Mouse (Mus musculus) limb, embryonic 13.5 days (tissue): Measurements from ENCODE around the gene Gsdma3. TPM values are rescaled to one million over a fixed set of nuclear protein-coding genes. Genes with fewer than 3 reads are reported as not detected.
"Not testable (repeated sequence)": the region's sequence is repeated elsewhere in the genome, so short reads cannot be mapped to it uniquely, and the experiment has no call there.

Source experiments
- ATAC-seq: fragments of 200-750 bp; cut with Nextera tagmentation; 2 replicates; pipeline ENCODE4 v1.8.0; 2017; ENCODE audit warnings: low read depth, moderate number of reproducible peaks, moderate TSS enrichment; ENCODE audit not compliant: low FRiP score
- H3K27ac ChIP-seq: fragments of 300-500 bp; sonication (generic); 2 replicates; pipeline ENCODE4 v1.5.1; 2015; ENCODE audit warnings: inconsistent platforms, mild to moderate bottlenecking, moderate library complexity
- H3K27me3 ChIP-seq: fragments of 300-500 bp; sonication (generic); 2 replicates; pipeline ENCODE4 v1.6.1; 2015; ENCODE audit warnings: mild to moderate bottlenecking, inconsistent platforms
- H3K36me3 ChIP-seq: fragments of 300-500 bp; sonication (generic); 2 replicates; pipeline ENCODE4 v1.6.1; 2015; ENCODE audit warnings: inconsistent platforms, mild to moderate bottlenecking, moderate library complexity
- H3K4me1 ChIP-seq: fragments of 300-500 bp; sonication (generic); 2 replicates; pipeline ENCODE4 v1.6.1; 2015; ENCODE audit warnings: inconsistent platforms
- H3K4me2 ChIP-seq: fragments of 300-500 bp; sonication (generic); replicated peaks from 2 replicates; pipeline ENCODE4 v1.6.1; 2015; ENCODE audit warnings: inconsistent platforms, mild to moderate bottlenecking, moderate library complexity
- H3K4me3 ChIP-seq: fragments of 300-500 bp; sonication (generic); 2 replicates; pipeline ENCODE4 v1.5.1; 2015; ENCODE audit warnings: moderate library complexity, mild to moderate bottlenecking, inconsistent platforms
- H3K9ac ChIP-seq: fragments of 300-500 bp; sonication (generic); 2 replicates; pipeline ENCODE4 v1.6.1; 2015; ENCODE audit warnings: mild to moderate bottlenecking, inconsistent platforms
- H3K9me3 ChIP-seq: fragments of 300-500 bp; sonication (generic); 2 replicates; pipeline ENCODE4 v1.6.1; 2016; ENCODE audit warnings: inconsistent platforms
- WGBS: fragments of 180-500 bp; shearing (Covaris S2); methylation state at CpG from one replicate; pipeline ENCODE4 v1.1.7; 2015; 5-methylcytosine and 5-hydroxymethylcytosine counted together
- polyA plus RNA-seq: library from polyadenylated mRNA; unstranded; fragments of >200 nt; fragmentation: Nextera tagmentation; extraction: Ambion mirVana; gene quantifications from 2 replicates; pipeline ENCODE4 v1.2.1, GENCODE M21; 2015

Gsdma3 gene
- polyA plus RNA-seq, 1 experiment from 2014 or later, result not detected

DNA sequence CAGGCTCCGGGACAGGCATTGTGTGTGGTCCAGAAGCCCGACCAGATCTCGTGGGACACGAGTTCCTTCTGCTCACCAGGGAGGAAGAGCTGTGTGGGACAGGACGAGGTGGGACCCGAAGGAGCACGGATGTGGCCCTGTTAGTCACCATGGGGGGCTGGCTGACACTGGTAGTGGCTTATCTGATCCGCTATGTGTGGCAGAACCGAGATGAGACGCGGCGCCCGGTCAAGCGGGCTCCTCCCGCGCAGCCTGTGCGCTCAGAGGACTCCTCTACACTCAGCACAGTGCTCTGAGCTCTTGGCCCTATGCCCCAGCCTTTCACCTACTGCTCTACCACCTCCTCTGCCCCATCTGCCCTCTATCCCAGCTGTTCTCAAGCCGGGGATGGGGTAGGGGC lies 26.9 kb upstream of the Gsdma3 start:
- H3K27ac ChIP-seq, result no peak overlapping the region
- WGBS, result 35% methylated on average over 18 of the region's 18 CpGs
- H3K9ac ChIP-seq, result no peak overlapping the region; the same call in none of the 2 replicates
- no peak overlapping the region for H3K4me2 ChIP-seq
- peaks cover 11% of the 10 kb centered on the region for H3K4me1 ChIP-seq
- H3K9me3 ChIP-seq, result no peaks in the 10 kb centered on the region
- peaks cover 57% of the 10 kb centered on the region for H3K27me3 ChIP-seq
- H3K36me3 ChIP-seq, result no peaks in the 10 kb centered on the region
- no peak overlapping the region for H3K4me3 ChIP-seq
- ATAC-seq, result no peak

DNA sequence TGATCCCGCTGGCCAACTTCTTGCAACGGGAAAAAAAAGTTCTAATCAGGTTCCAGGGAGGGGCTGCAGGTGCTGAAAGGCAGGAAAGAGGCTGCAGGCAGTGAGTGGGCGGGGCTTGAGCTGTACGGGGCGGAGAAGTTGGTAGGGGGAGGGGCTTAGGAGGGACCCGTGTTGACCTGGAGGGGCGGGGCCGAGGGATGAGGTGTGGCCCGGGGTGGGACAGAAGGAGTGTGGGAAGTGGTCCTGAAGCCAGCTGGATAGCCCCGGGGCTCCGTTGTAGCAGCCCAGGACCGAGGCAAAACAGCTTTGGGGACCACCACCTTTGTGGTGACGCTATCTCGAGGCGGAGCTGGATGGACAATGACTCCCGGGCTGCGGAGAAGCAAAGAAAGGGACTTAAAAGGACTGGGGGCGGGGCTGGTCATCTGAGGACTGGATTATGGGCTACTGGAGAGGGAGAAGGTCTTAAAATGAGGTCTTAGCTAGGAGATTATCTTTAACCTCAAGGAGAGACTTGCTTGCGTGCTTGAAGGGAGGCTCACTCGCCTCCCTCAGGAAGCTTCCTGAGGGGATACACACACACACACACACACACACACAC lies 24.0 kb upstream of the Gsdma3 start:
- Histone ChIP-seq H3K9ac (no peak overlapping the region), H3K4me1 (peaks cover 11% of the 10 kb centered on the region), H3K4me2 (peak overlapping the region; percentile 58), H3K36me3 (no peaks in the 10 kb centered on the region), H3K27me3 (peaks cover 57% of the 10 kb centered on the region), H3K27ac (no peak overlapping the region), H3K4me3 (peak overlapping the region; percentile 28), H3K9me3 (no peaks in the 10 kb centered on the region)
- ATAC-seq, result no peak
- WGBS, result 4% methylated on average over 20 of the region's 20 CpGs

DNA sequence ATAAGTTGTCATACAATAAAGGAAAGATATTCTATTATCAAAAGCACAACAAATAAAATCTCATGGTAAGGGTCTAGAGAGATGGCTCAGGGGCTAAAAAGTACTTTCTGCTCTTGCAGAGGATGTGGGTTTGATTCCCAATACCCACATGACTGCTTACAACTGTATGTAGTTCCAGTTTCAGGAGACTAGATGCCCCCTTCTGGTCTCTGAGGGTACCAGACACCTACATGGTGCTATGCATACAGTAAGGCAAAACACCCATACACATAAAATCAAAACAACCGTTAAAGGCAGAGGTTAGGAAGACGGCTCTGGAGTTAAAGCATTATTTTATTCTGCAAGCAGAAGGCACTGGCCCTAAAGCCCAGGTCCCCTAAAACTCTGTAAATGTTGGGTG lies 22.2 kb upstream of the Gsdma3 start:
- WGBS, result 85% methylated on average over 2 of the region's 2 CpGs
- Histone ChIP-seq H3K27me3 (peaks cover 45% of the 10 kb centered on the region), H3K4me2 (no peak overlapping the region), H3K9me3 (no peaks in the 10 kb centered on the region), H3K4me3 (no peak overlapping the region), H3K27ac (no peak overlapping the region), H3K36me3 (no peaks in the 10 kb centered on the region), H3K9ac (no peak overlapping the region), H3K4me1 (peaks cover 7% of the 10 kb centered on the region)
- ATAC-seq, result no peak

DNA sequence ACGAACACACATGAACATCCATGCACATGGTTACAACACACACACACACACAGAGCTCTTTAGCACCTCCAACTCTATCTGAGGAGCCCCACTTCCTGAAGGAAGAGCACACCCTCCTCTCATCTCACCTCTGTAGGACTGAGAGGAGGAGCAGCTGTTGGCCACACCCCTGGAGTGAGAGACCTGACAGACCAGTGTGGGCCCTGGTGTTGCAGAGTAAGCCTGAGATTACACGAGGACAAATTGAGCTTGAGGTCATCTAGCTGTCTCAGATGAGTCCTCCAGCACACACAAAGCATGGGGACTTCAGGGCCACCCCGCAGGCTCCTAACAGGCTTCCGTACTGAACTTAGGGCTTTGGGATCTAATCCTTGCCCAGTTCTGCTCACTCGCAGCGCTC lies 21.2 kb upstream of the Gsdma3 start:
- WGBS, result 62% methylated on average over 6 of the region's 6 CpGs

DNA sequence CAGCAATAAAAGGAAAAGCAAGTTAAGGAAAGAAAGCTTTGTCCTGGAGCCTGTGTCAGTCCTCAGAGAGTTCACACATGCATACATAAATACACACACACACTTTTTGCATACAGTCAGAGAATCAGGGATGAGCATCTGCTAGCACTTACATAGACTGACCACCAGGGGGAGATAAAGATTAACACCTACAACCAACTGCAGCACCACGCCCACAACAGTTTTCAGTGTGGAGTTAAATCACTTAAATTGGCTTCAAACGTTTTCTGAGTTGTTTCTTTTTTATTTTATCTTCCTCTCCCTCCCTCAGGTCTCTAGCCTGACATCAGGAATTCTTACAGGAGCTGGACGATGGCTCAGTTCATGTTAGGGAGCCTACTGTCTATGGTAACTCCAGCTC lies 19.4 kb upstream of the Gsdma3 start:
- Histone ChIP-seq H3K9me3 (no peaks in the 10 kb centered on the region), H3K4me1 (peaks cover 6% of the 10 kb centered on the region), H3K27ac (no peak overlapping the region), H3K9ac (no peak overlapping the region), H3K4me3 (no peak overlapping the region), H3K27me3 (peaks cover 29% of the 10 kb centered on the region), H3K4me2 (no peak overlapping the region), H3K36me3 (no peaks in the 10 kb centered on the region)
- 11% methylated on average over 3 of the region's 3 CpGs for whole genome bisulfite sequencing
- ATAC-seq, result no peak

More for the DNA sequence above, 21.2 kb upstream of the Gsdma3 start:
- not testable (repeated sequence) for ATAC-seq, H3K36me3 ChIP-seq, H3K4me3 ChIP-seq, H3K9me3 ChIP-seq, H3K4me2 ChIP-seq, H3K4me1 ChIP-seq, H3K27ac ChIP-seq, H3K9ac ChIP-seq
- H3K27me3 ChIP-seq, result peaks cover 44% of the 10 kb centered on the region

DNA sequence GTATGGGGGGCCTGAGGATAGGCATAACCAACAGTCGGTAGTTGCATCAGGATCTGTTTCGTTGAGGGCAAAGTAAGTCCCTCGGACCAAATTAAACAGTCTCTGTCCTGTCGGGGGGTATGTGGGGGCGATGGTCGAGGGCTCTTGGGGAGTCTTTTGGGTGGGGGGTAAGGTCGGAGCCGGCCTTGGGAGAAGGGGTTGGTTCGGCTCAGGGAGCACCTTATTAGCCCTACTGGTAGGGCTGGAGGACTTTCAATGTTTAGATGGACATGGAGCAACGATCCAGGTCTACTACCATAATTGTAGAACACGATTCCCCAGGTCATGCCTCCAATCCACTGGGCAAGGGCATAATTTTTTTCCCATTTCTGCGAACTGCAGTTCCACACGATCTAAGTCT lies 5.4 kb upstream of the Gsdma3 start:
- no peak overlapping the region for H3K9ac ChIP-seq
- no peak overlapping the region for H3K4me3 ChIP-seq
- no peaks in the 10 kb centered on the region for H3K4me1 ChIP-seq
- no peak for ATAC-seq
- no peak overlapping the region for H3K27ac ChIP-seq
- H3K4me2 ChIP-seq, result no peak overlapping the region
- H3K9me3 ChIP-seq, result peaks cover 7% of the 10 kb centered on the region; the same call in 1 of the 2 replicates
- H3K27me3 ChIP-seq, result no peaks in the 10 kb centered on the region
- no peaks in the 10 kb centered on the region for H3K36me3 ChIP-seq
- WGBS, result 93% methylated on average over 13 of the region's 13 CpGs

DNA sequence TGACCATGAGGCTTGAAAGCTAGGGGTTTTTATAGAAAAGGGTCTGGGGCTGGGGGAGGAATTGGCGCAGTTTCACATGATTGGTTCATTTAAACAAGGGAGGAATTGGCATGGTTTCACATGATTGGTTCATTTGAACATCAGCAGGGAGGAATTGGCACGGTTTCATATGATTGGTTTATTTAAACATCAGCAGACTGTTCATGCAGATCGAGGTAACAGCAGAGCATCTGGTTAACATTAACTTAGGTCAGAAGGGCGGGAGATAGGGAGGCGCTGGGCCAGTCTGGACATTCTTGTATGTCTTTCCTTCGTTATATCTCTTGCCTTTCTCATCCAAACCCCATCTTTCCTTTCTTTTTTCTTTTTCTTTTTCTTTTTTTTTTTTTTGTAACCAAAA lies 2.2 kb upstream of the Gsdma3 start:
- 83% methylated on average over 6 of the region's 6 CpGs for WGBS
- ATAC-seq, H3K36me3 ChIP-seq: not testable (repeated sequence)

DNA sequence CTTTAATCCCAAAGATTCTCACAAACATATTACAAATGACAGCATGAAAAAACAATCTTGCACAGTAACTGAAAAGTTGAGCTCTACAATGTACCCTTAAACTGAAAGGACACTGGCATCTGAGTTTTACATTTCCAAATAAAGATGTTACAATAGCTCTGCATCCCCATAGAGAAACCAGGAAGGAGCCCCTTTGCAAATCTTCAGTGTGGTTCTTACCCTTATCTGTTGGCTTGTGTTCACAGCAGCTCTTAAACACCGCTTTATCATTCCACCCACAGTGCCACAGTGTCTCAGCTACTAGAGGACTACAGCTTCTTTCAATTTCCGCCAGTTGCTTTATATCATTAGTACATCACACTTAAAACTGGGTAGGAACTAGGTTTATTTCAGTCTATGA lies 1.8 kb upstream of the Gsdma3 start:
- not testable (repeated sequence) for H3K27me3 ChIP-seq, H3K4me1 ChIP-seq, H3K4me2 ChIP-seq, H3K36me3 ChIP-seq, H3K4me3 ChIP-seq, H3K9me3 ChIP-seq, H3K27ac ChIP-seq, ATAC-seq, H3K9ac ChIP-seq
- WGBS, result 88% methylated on average over 2 of the region's 2 CpGs

More for the DNA sequence above, 2.2 kb upstream of the Gsdma3 start:
- not testable (repeated sequence) for H3K27me3 ChIP-seq, H3K9ac ChIP-seq, H3K4me2 ChIP-seq, H3K27ac ChIP-seq, H3K9me3 ChIP-seq, H3K4me1 ChIP-seq, H3K4me3 ChIP-seq

DNA sequence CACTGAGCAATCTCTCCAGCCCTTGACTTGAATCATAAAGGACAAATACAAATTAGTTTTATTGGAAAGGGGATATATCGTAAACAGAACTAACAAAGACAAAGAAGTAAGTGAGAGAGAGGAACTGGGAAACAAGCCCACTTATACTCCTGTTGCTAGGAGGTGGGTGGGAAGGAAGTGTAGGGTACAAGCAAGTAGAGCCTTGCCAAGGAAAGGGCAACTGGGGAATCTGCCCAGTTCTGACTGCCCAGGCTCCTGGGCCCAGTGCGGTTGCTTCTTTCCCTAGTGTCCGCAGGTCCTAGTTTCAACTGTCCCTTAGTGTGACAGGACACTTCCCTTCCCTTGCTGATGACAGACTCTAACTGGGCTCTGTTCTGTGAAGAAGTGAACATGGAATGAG lies 2.5 kb downstream of the Gsdma3 start:
- H3K4me1 ChIP-seq, result no peaks in the 10 kb centered on the region
- no peaks in the 10 kb centered on the region for H3K27me3 ChIP-seq
- no peak overlapping the region for H3K4me3 ChIP-seq
- H3K4me2 ChIP-seq, result no peak overlapping the region
- no peak overlapping the region for H3K9ac ChIP-seq
- H3K36me3 ChIP-seq, result no peaks in the 10 kb centered on the region
- 96% methylated on average over 3 of the region's 3 CpGs for WGBS
- no peak overlapping the region for H3K27ac ChIP-seq
- no peak for ATAC-seq
- 0 out of 2 replicates have a peak, but pooled peaks cover 4% of the 10 kb centered on the region for H3K9me3 ChIP-seq

DNA sequence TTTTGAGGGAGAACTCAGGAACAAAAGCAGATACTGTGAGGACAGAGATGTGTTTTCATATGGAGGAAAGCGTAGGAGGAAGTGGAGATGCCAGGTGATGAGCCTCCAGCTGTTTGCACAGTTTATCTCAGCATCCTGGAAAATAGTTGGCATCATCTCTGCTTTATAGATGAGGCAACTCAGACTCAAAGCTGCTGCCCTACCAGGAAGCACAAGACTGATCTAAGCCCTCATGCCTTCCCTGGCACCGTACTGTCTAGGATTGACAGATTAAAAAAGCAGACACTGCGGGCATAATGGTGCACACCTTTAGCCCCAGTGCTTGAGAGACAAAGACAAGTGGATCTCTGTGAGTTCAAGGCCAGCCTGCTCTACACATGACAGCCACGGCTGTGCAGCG lies 4.5 kb downstream of the Gsdma3 start:
- H3K27ac ChIP-seq, result no peak overlapping the region
- H3K4me1 ChIP-seq, result no peaks in the 10 kb centered on the region
- no peaks in the 10 kb centered on the region for H3K36me3 ChIP-seq
- H3K27me3 ChIP-seq, result no peaks in the 10 kb centered on the region
- ATAC-seq, result no peak
- no peak overlapping the region for H3K4me2 ChIP-seq
- WGBS, result 92% methylated on average over 5 of the region's 5 CpGs
- H3K9me3 ChIP-seq, result 0 out of 2 replicates have a peak, but pooled peaks cover 2% of the 10 kb centered on the region
- H3K9ac ChIP-seq, result no peak overlapping the region
- no peak overlapping the region for H3K4me3 ChIP-seq

DNA sequence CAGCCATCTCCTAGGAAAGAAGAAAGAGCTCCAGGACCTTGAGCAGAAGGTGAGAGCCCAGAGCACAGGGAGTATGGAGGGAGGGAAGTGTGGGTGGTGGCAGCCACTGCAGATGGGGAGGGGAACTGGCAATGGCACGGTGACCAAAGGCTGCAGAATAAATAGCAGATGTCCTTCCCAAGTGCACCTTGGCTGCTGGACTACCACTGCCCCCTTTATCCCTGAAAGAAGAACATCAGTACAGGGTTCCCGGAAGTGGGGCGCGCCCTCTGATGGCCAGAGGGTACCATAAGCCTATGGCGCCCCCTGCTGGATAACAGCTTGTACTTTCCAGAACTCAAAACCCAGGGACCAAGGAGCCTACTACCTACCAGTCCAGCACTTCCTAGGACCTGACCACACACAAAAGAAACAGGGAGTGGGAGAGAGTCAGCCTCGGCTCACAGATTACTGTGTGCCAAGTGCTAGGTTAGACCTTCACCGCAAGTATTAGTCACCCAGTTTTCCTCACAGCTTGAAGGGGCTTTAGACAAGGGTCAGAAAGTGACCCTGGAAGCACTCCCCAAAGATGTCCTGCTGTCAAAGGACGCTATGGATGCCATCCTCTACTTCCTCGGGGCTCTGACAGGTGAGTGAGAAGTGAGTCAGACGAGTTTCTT lies 9.3 kb downstream of the Gsdma3 start:
- not testable (repeated sequence) for H3K27ac ChIP-seq, H3K36me3 ChIP-seq, ATAC-seq, H3K9ac ChIP-seq, H3K9me3 ChIP-seq, H3K4me3 ChIP-seq, H3K27me3 ChIP-seq, H3K4me1 ChIP-seq, H3K4me2 ChIP-seq
- 36% methylated on average over 10 of the region's 10 CpGs for WGBS

DNA sequence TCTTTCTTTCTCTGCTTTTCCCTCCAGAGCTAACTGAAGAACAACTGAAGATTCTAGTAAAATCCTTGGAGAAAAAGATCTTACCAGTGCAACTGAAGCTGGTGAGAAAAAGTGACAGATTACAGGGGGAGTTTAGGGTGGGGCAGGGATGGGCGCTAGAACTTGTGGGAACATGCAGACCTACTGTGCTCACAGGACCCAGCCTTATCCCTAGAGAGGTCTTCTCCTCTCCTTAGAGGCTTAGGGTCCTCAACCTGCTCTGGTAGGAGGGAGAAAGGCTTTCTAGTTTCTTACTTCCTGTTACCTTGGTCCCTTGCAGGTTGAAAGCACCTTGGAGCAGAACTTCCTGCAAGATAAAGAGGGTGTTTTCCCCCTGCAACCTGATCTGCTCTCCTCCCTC lies 11.3 kb downstream of the Gsdma3 start:
- 75% methylated on average over 1 of the region's 1 CpGs for WGBS
- H3K9me3 ChIP-seq, result 0 out of 2 replicates have a peak, but pooled peaks cover 3% of the 10 kb centered on the region
- no peak overlapping the region for H3K4me3 ChIP-seq
- H3K9ac ChIP-seq, result no peak overlapping the region
- no peak overlapping the region for H3K4me2 ChIP-seq
- ATAC-seq, result no peak
- 0 out of 2 replicates have a peak, but pooled peaks cover 3% of the 10 kb centered on the region for H3K27me3 ChIP-seq
- H3K27ac ChIP-seq, result no peak overlapping the region
- H3K36me3 ChIP-seq, result no peaks in the 10 kb centered on the region
- H3K4me1 ChIP-seq, result no peaks in the 10 kb centered on the region

DNA sequence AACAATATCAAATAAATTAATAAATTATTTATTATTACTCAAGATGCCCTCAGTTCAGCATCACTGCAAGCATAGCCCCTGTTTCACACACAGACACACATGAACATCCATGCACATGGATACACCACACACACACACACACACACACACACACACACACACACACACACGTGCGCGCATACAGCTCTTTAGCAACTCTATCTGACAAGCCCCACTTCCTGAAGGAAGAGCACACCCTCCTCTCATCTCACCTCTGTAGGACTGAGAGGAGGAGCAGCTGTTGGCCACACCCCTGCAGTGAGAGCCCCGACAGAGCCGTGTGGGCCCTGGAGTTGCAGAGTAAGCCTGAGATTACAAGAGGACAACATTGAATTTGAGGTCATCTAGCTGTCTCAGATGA lies 13.9 kb downstream of the Gsdma3 start:
- H3K4me3 ChIP-seq, result no peak overlapping the region
- H3K9me3 ChIP-seq, result 0 out of 2 replicates have a peak, but pooled peaks cover 3% of the 10 kb centered on the region
- ATAC-seq, result no peak
- no peak overlapping the region for H3K9ac ChIP-seq
- H3K4me2 ChIP-seq, result no peak overlapping the region
- 0 out of 2 replicates have a peak, but pooled peaks cover 3% of the 10 kb centered on the region for H3K27me3 ChIP-seq
- H3K36me3 ChIP-seq, result no peaks in the 10 kb centered on the region
- no peaks in the 10 kb centered on the region for H3K4me1 ChIP-seq
- no peak overlapping the region for H3K27ac ChIP-seq
- WGBS, result 67% methylated on average over 5 of the region's 5 CpGs
